Mouse (Mus musculus) cortical plate, adult 2 months (tissue): ENCODE measurements around the gene Rnf146. TPM values are rescaled to one million over a fixed set of nuclear protein-coding genes. Genes with fewer than 3 reads are reported as not detected.

Source experiments
- H3K27ac ChIP-seq: fragments of 200-500 bp; 2 replicates; pipeline ENCODE4 v1.5.1; 2012; ENCODE audit warnings: low read length, control low read depth, inconsistent platforms; ENCODE audit not compliant: insufficient read depth
- H3K4me1 ChIP-seq: fragments of 200-500 bp; 2 replicates; pipeline ENCODE4 v1.6.1; 2011; ENCODE audit warnings: low read length; ENCODE audit not compliant: control insufficient read depth, insufficient read depth
- H3K4me3 ChIP-seq: fragments of 200-500 bp; 2 replicates; pipeline ENCODE4 v1.5.1; 2011; ENCODE audit warnings: mild to moderate bottlenecking, low read length, control low read depth; ENCODE audit not compliant: insufficient read depth
- CTCF ChIP-seq: fragments of 200-500 bp; IDR thresholded peaks from 2 replicates; pipeline ENCODE4 v1.5.1; 2011; ENCODE audit warnings: mild to moderate bottlenecking, control low read depth, low read length; ENCODE audit not compliant: insufficient read depth; ENCODE audit errors: extremely low read depth
- POLR2A ChIP-seq: fragments of 200-500 bp; IDR thresholded peaks from 2 replicates; pipeline ENCODE4 v1.6.1; 2011; ENCODE audit warnings: mild to moderate bottlenecking, low read length, control low read depth; ENCODE audit not compliant: insufficient read depth; ENCODE audit errors: extremely low read depth
- polyA plus RNA-seq: library from polyadenylated mRNA; depleted of rRNA; stranded (reverse); fragments of >200 nt; gene quantifications from 2 replicates; pipeline ENCODE4 v1.2.3, GENCODE M21; 2012

Gene Rnf146
- polyA plus RNA-seq, 1 experiment: 91.0 TPM

DNA sequence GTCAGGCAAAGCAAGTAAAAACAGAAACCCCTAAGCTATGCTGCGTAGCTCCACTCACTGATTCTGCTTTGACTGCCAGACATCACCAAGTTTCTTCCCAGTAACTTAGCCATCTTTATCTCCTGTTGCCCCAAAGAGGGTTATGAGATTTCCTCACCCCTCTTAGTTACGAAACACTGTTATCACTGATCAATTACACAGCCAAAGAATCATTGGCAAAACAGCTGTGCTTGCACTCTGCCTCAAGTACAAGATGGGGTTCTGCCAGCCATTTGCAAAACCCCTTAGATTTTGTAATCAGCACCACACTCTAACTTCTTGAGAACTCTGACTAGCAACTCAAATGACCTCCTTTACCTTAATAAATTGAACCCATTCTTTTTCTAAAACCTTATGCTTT is 10.8 kb downstream of the Rnf146 start:
- no peak overlapping the region for H3K4me3 ChIP-seq
- H3K4me1 ChIP-seq: peaks cover 3% of the 10 kb centered on the region
- H3K27ac ChIP-seq: no peak overlapping the region
- TF ChIP-seq POLR2A (no peak), CTCF (no peak)

DNA sequence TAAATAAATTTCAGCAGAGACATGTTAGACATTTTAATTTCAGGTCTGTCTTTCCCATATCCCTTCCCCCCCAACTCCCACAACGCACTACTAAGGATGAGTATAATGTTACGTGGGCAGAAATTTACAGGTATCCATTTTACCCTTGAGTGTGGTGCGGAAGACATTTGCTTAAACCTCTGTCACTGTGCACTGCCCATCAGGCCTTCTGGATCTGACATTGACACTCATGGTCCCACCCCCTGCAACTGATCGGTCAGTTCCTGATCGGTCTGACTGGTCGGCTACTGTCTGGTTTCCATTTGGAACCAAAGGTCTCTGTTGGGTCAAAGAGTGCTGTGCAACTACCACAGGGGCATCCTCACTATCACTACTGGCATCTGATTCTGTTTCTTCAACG is 15.6 kb downstream of the Rnf146 start:
- Histone ChIP-seq H3K27ac (no peak overlapping the region), H3K4me3 (no peak overlapping the region), H3K4me1 (no peaks in the 10 kb centered on the region; the same call in 1 of the 2 replicates)
- TF ChIP-seq CTCF (no peak), POLR2A (no peak)

DNA sequence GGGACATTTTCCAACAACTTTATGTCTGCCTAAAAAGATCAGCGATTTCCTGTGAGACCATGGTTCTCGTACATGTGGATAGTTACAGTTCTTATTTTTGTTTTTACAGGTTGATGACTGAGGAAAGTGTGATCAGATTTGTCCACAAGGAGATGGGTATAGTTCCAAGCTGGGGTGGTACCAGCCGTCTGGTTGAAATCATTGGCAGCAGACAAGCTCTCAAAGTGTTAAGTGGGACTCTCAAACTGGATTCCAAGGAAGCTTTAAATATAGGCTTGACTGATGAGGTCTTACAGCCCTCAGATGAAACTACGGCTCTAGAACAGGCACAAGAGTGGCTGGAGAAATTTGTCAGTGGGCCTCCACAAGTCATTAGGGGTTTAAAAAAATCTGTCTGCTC is 18.0 kb downstream of the Rnf146 start:
- Histone ChIP-seq H3K4me1 (no peaks in the 10 kb centered on the region; the same call in 1 of the 2 replicates), H3K4me3 (no peak overlapping the region), H3K27ac (no peak overlapping the region)
- TF ChIP-seq CTCF: no peak
- TF ChIP-seq POLR2A: no peak

GRCm38 (mm10) chr10:29338355-29339056 is 23.7 kb downstream of the Rnf146 start:
- H3K27ac ChIP-seq: no peak overlapping the region
- H3K4me1 ChIP-seq: no peaks in the 10 kb centered on the region
- H3K4me3 ChIP-seq: no peak overlapping the region
- TF ChIP-seq CTCF: peak; percentile 54; the same call in 1 of the 2 replicates
- no peak for TF ChIP-seq POLR2A

DNA sequence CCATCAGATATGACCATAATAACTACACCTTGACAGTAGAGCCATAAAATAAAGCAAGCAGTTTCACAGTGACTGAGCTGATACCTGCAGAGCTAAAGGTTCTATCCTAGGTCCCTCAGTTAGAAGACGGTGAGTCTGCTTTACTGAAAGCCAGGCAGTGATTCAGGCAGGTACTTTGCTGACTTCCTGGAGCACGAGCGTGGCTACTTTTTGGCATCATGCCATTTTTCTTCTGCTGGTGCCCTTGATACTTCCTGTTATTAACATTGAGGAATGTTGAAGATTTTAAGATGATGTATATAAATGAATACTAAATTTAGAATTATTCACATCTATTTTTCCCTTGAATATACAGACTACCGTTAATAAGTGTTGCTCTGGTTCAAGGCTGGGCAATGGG is 28.4 kb downstream of the Rnf146 start:
- H3K4me3 ChIP-seq: no peak overlapping the region
- no peak for TF ChIP-seq CTCF
- no peak for TF ChIP-seq POLR2A
- no peak overlapping the region for H3K27ac ChIP-seq
- no peaks in the 10 kb centered on the region for H3K4me1 ChIP-seq

DNA sequence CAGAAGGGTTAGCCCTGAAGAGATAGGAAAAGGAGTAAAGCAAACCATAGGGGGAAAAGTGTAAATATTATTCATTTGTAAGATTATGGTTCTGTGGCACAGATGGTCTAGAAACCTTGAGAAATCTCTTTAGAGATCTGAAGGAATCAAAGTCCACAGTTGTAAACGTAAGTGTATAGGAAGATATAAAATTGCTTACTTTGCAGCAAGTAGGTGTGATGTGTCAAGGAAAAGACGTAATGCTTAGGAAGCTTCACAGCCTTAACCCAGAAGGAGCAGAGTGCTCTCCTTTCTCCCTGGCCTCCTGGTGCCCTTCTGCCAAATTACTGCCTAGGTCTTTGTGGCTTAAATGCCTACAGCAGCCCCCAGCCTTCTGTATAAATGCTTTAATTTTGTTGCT is 37.4 kb downstream of the Rnf146 start:
- no peak overlapping the region for H3K4me3 ChIP-seq
- no peaks in the 10 kb centered on the region for H3K4me1 ChIP-seq
- H3K27ac ChIP-seq: no peak overlapping the region
- TF ChIP-seq CTCF (no peak), POLR2A (no peak)

DNA sequence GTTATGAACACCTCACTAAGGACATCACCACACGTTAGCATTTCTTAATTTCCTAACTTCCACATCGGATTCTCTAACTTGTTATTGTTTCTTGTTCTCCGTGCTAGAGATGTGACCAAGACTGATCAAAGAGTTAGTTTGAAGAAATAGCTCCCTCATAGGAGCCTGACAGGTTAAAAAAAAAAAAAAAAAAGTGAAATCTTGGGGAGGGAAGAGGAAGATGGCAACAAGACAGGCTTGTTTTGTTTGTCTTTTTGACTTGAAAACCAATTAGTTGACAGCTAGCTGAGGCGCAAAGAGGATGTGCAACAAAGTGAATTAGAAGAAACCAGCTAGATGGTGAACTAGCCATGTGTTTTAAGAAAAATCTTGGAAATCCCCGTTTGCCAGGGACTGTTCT is 48.3 kb downstream of the Rnf146 start:
- Histone ChIP-seq H3K4me3 (peak overlapping the region; percentile 80; the same call in 1 of the 2 replicates), H3K27ac (no peak overlapping the region), H3K4me1 (no peaks in the 10 kb centered on the region; the same call in 1 of the 2 replicates)
- TF ChIP-seq POLR2A: no peak
- no peak for TF ChIP-seq CTCF

GRCm38 (mm10) chr10:29313064-29313638 is 49.1 kb downstream of the Rnf146 start, which contains the start of gene Echdc1:
Echdc1 (plus strand) TSS chr10:29313166.
- Histone ChIP-seq H3K4me1 (no peaks in the 10 kb centered on the region; the same call in 1 of the 2 replicates), H3K27ac (peak within 1 kb of the TSS; percentile 70), H3K4me3 (peak within 1 kb of the TSS; percentile 80)
- TF ChIP-seq POLR2A (peak; percentile 58; the same call in 1 of the 2 replicates), CTCF (peak; percentile 62)

- Histone ChIP-seq H3K27ac (no peak overlapping the region), H3K4me3 (no peak overlapping the region), H3K4me1 (no peaks in the 10 kb centered on the region; the same call in 1 of the 2 replicates)
- no peak for TF ChIP-seq POLR2A
- no peak for TF ChIP-seq CTCF
Observed at GRCm38 (mm10) chr10:29311480-29312219, 50.6 kb downstream of the Rnf146 start.
